In the genomic region with DNA sequence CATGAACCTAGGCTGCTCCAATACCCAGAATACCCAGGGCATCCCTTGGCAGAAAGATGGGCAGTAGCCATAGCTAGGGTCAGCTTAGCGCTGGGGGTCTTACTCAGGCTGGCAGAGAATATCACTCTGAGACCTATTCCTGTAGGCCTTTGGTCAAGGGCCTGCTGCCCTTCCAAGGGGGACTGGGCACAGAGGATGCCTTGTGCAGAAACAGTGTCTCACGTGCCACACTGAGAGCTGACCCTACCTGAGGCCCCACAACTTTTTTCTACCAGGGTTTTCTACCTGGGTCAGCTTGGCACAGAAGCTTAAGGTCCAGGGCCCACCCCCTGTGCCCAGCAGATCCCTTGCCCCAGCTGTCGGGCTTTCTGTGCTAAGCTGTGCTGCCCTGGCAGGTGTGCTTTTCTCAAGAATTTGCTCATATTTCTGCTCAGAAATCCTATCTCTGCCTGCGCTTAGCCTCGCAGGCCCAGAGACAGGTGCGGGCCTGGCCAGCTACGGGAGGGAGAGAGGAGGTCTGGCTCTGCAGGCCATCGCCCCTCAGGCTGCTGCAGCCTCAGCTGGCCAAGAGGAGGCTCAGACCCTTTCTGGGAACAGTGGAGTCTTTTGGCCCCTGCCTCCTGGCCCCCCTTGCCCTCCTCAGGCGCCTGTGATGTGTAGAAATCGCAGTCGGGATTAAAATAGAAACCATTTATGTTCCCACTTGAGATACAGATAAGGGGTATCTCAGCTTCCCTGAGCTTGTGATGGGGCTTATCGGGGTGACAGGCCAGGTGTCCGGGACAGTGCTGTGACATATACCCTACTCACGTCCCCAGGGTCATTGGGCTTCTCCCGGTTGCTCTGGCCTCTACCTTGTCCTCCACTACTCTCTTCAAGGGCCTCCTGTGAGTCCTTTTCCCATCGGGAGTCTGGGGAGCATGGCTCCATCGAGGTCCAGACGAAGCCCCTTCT, we compare ENCODE assay signal across 1 mouse cellular context.
A peak's percentile ranks its signal among the peaks of the same experiment; 100 is the strongest.
TF ChIP-seq lines count a peak whose summit lies in the region.

No protein-coding gene starts in this region.

TF ChIP-seq in MEL, 35 proteins besides CTCF, POLR2A, EP300 and RAD21:
- peak; percentile 21; the same call in 1 of the 2 replicates for TF ChIP-seq SMC3 (IDR thresholded peaks at IDR 0.05; ENCODE audit: low read depth, low read length)
- TF ChIP-seq ETS1 (IDR thresholded peaks at IDR 0.05; ENCODE audit: low read depth, low read length): no peak
- no peak for TF ChIP-seq NELFE (IDR thresholded peaks at IDR 0.05; ENCODE audit: low read depth, low read length)
